Mouse (Mus musculus) lung, postnatal 0 days (tissue): ENCODE measurements at regions not wholly inside any gene's neighbourhood (a gene's known extent, or its start where the extent isn't known, plus 50 kb on each side); places are given as distances from the start of the nearest gene placed in this dataset.

Source experiments
- ATAC-seq: fragments of 200-750 bp; cut with Nextera tagmentation; 2 replicates; pipeline ENCODE4 v1.8.0; 2017; ENCODE audit warnings: moderate library complexity
- DNase-seq: peaks from one replicate; pipeline ENCODE4 v3.0.0-alpha.2; 2016; ENCODE audit warnings: low spot score
- H3K27ac ChIP-seq: fragments of 300-500 bp; sonication (generic); 2 replicates; pipeline ENCODE4 v1.5.1; 2014; ENCODE audit warnings: antibody characterized with exemption, mild to moderate bottlenecking, low read length, mixed read lengths
- H3K27me3 ChIP-seq: fragments of 300-500 bp; sonication (generic); replicated peaks from 2 replicates; pipeline ENCODE4 v1.6.1; 2014; ENCODE audit warnings: low read length, mixed read lengths; ENCODE audit not compliant: insufficient read depth
- H3K36me3 ChIP-seq: fragments of 300-500 bp; sonication (generic); 2 replicates; pipeline ENCODE4 v1.6.1; 2014; ENCODE audit warnings: low read length, mixed read lengths; ENCODE audit not compliant: insufficient read depth
- H3K4me1 ChIP-seq: fragments of 300-500 bp; sonication (generic); 2 replicates; pipeline ENCODE4 v1.6.1; 2014; ENCODE audit warnings: antibody characterized with exemption, low read depth, low read length, mixed read lengths; ENCODE audit not compliant: insufficient read depth
- H3K4me2 ChIP-seq: fragments of 300-500 bp; sonication (generic); replicated peaks from 2 replicates; pipeline ENCODE4 v1.6.1; 2014; ENCODE audit warnings: low read depth, mild to moderate bottlenecking, low read length, moderate library complexity, mixed read lengths
- H3K4me3 ChIP-seq: fragments of 300-500 bp; sonication (generic); 2 replicates; pipeline ENCODE4 v1.5.1; 2014; ENCODE audit warnings: low read depth, low read length
- H3K9ac ChIP-seq: fragments of 300-500 bp; sonication (generic); replicated peaks from 2 replicates; pipeline ENCODE4 v1.6.1; 2014; ENCODE audit warnings: low read depth, mild to moderate bottlenecking
- H3K9me3 ChIP-seq: fragments of 300-500 bp; sonication (generic); 2 replicates; pipeline ENCODE4 v1.6.1; 2016; ENCODE audit warnings: low read length, mixed read lengths
- CTCF ChIP-seq: IDR thresholded peaks from 2 replicates; pipeline ENCODE4 v1.5.1; 2016; ENCODE audit warnings: antibody characterized with exemption, mild to moderate bottlenecking
- EP300 ChIP-seq: IDR thresholded peaks from 2 replicates; pipeline ENCODE4 v1.6.1; 2016; ENCODE audit warnings: antibody characterized with exemption, mild to moderate bottlenecking, control low read depth
- WGBS: fragments of 180-500 bp; shearing (Covaris S2); extraction: QIAGEN DNeasy Blood & Tissue Kit; methylation state at CpG from one replicate; pipeline ENCODE4 v1.1.7; 2014; 5-methylcytosine and 5-hydroxymethylcytosine counted together

GRCm38 (mm10) chr14:97557888-97558287 is 611.7 kb downstream of the Dach1 start:
- H3K4me2 ChIP-seq = no peak overlapping the region
- TF ChIP-seq CTCF = peak; percentile 40
- no peak for TF ChIP-seq EP300
- no peak overlapping the region for H3K9ac ChIP-seq
- H3K36me3 ChIP-seq = no peaks in the 10 kb centered on the region
- ATAC-seq = no peak
- no peak for DNase-seq
- H3K4me3 ChIP-seq = no peak overlapping the region
- no peaks in the 10 kb centered on the region for H3K27me3 ChIP-seq
- H3K9me3 ChIP-seq = no peaks in the 10 kb centered on the region
- WGBS = 90% methylated on average over 1 of the region's 1 CpGs
- H3K4me1 ChIP-seq = no peaks in the 10 kb centered on the region
- no peak overlapping the region for H3K27ac ChIP-seq

DNA sequence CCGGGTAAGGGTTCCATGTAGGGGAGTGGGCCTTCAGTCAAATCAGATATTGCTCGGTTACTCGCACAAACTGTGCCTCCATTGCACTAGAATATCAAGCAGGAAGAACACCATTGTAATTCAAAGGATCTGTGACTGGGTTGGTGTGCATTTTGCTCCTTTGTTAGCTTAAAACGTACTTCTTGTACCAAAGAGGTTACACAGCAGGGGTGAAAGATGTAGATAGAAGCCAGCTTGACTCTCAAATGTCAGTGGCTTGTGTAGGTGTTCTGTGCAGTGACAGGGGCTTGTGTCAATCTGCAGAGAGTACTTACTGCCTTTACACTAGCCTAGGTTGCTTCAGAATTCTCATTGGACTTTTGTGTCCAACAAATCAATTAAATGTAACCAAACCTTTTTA is 623.3 kb downstream of the Dach1 start:
- TF ChIP-seq CTCF (no peak), EP300 (no peak)
- WGBS = 88% methylated on average over 4 of the region's 4 CpGs
- no peak overlapping the region for H3K9ac ChIP-seq
- H3K27ac ChIP-seq = no peak overlapping the region
- no peaks in the 10 kb centered on the region for H3K9me3 ChIP-seq
- H3K4me1 ChIP-seq = no peaks in the 10 kb centered on the region
- no peak overlapping the region for H3K4me3 ChIP-seq
- H3K4me2 ChIP-seq = no peak overlapping the region
- H3K36me3 ChIP-seq = no peaks in the 10 kb centered on the region
- H3K27me3 ChIP-seq = no peaks in the 10 kb centered on the region
- ATAC-seq (no peak), DNase-seq (no peak)

GRCm38 (mm10) chr14:97544307-97544706 is 625.3 kb downstream of the Dach1 start:
- ATAC-seq (peak; percentile 32; the same call in 1 of the 2 replicates), DNase-seq (peak; percentile 13)
- no peak for TF ChIP-seq CTCF
- no peak for TF ChIP-seq EP300
- H3K27me3 ChIP-seq = no peaks in the 10 kb centered on the region
- no peak overlapping the region for H3K27ac ChIP-seq
- no peak overlapping the region for H3K9ac ChIP-seq
- H3K36me3 ChIP-seq = no peaks in the 10 kb centered on the region
- no peaks in the 10 kb centered on the region for H3K4me1 ChIP-seq
- no peaks in the 10 kb centered on the region for H3K9me3 ChIP-seq
- no peak overlapping the region for H3K4me3 ChIP-seq
- H3K4me2 ChIP-seq = no peak overlapping the region
- 49% methylated on average over 6 of the region's 6 CpGs for WGBS

DNA sequence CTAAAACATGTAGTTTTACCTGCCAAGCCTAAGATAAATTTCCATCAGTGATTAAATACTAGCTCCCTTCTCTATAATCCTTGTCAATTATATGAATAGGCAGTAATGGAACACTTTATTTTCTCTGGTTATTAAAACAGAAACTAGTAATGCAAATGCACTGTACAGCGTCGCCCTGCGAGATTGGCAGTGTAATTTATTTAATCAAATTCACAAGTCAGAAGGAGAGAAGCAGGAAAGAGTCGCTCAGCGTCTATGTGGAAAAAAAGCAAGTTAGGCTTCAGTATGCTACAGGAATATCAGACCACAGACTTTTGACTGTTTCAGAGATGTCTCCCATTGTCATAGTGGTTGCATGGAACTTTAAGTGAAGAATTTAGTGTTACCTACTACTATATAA is 632.6 kb downstream of the Dach1 start:
- H3K9me3 ChIP-seq = no peaks in the 10 kb centered on the region
- no peak overlapping the region for H3K4me2 ChIP-seq
- no peaks in the 10 kb centered on the region for H3K4me1 ChIP-seq
- H3K36me3 ChIP-seq = no peaks in the 10 kb centered on the region
- ATAC-seq (no peak), DNase-seq (no peak)
- H3K27ac ChIP-seq = no peak overlapping the region
- no peak overlapping the region for H3K9ac ChIP-seq
- TF ChIP-seq CTCF = no peak
- TF ChIP-seq EP300 = no peak
- no peak overlapping the region for H3K4me3 ChIP-seq
- H3K27me3 ChIP-seq = no peaks in the 10 kb centered on the region
- WGBS = 90% methylated on average over 5 of the region's 5 CpGs

DNA sequence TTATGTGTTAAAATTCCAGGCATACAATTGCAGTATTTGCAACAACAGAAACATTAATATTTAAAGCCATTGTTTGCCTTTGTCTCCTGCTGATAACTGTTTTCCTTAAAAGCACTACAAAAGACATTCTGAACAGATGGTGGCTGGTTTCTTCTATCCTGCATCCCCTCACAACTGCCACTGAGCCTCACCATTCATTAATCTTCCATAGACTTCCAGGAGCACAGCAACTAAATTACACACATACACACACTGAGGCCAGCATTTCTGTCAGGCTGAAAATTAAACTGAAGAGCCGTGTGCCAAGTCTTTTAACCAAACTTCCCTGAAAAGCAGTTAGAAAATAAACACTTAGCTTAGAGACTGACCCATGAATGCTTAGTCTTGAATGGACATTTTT is 658.2 kb downstream of the Dach1 start:
- 30% methylated on average over 1 of the region's 1 CpGs for WGBS
- DNase-seq = no peak
- H3K27ac ChIP-seq = no peak overlapping the region
- no peak overlapping the region for H3K9ac ChIP-seq
- TF ChIP-seq EP300 (no peak), CTCF (no peak)
- no peaks in the 10 kb centered on the region for H3K36me3 ChIP-seq
- no peaks in the 10 kb centered on the region for H3K9me3 ChIP-seq
- ATAC-seq = no peak
- H3K27me3 ChIP-seq = no peaks in the 10 kb centered on the region
- H3K4me1 ChIP-seq = no peaks in the 10 kb centered on the region
- H3K4me3 ChIP-seq = no peak overlapping the region
- no peak overlapping the region for H3K4me2 ChIP-seq

GRCm38 (mm10) chr14:97489427-97490347 is 679.9 kb downstream of the Dach1 start:
- Histone ChIP-seq H3K9ac (no peak overlapping the region), H3K4me2 (no peak overlapping the region), H3K4me3 (no peak overlapping the region), H3K36me3 (no peaks in the 10 kb centered on the region), H3K4me1 (no peaks in the 10 kb centered on the region), H3K27ac (no peak overlapping the region), H3K9me3 (no peaks in the 10 kb centered on the region), H3K27me3 (no peaks in the 10 kb centered on the region)
- WGBS = 90% methylated on average over 10 of the region's 10 CpGs
- TF ChIP-seq EP300 (no peak), CTCF (no peak)
- DNase-seq (no peak), ATAC-seq (no peak)
